In the genomic region with DNA sequence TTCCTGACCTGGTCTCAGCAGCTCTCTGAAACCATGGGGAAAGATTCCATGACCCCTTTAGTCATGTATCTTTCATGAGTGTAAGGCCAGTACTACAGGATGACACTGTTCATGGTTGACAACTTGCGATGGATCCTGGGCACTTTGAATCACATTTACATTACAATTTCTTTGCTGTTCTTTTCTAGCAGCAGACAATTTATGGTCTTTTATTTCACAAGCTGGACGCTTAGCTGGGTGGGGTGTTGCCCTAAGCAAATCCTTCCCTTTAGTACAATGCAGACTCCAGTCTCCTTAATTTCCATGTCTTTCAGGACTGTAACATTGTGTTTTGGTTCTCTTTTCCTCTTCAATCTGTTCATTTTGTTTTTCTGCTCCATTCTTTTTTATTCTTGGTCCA, we compare ENCODE assay signal across 14 mouse cellular contexts.
DNase-seq lines count a peak whose midpoint lies in the region.
"Had no signal": no experiment of that assay in that cellular context is flagged by ENCODE, and none has a peak within 500 bp of the region (broad histone marks: within the 10 kb centered on the region; RNA-seq: fewer than 3 reads in every experiment).

No protein-coding gene starts in this region.

- DNase-seq in ES-CJ7 (ENCODE audit: low read depth, low spot score): peak; percentile 59
- DNase-seq in R1 (ENCODE audit: low read depth, low spot score): peak; percentile 48
- no peak for DNase-seq in adrenal gland, adult (ENCODE audit: inconsistent age in 2 of 2, low spot score in 1 of 2)
- DNase-seq in lung, postnatal 4 days: no peak
- DNase-seq in right cerebral cortex, postnatal 14 days: no peak
- DNase-seq: adrenal gland, adult 8-10 months; adrenal gland, postnatal 14 days; adrenal gland, postnatal 36 days; cerebellum, adult 11-12 months; cerebellum, adult 2 months; cerebellum, adult 9-10 months; cerebellum, postnatal 10 days; cerebellum, postnatal 25 days; forebrain, postnatal 0 days had no signal

Comparison
In these comparisons a context has a peak if more than half of its experiments do, and no peak if none do; other contexts are left out.
1. DNase-seq: peak in ES-CJ7 (single experiment) and R1 (single experiment); none in adrenal gland, adult (0 of 2), lung, postnatal 4 days (0 of 2) and right cerebral cortex, postnatal 14 days (single experiment).